Mouse (Mus musculus) A20 (cell line): ENCODE results near the gene Tex13a.

Experiments
- DNase-seq: peaks from one replicate; pipeline ENCODE4 v3.0.0-alpha.2; 2011; ENCODE audit warnings: low read depth, low spot score

Tex13a gene

DNA sequence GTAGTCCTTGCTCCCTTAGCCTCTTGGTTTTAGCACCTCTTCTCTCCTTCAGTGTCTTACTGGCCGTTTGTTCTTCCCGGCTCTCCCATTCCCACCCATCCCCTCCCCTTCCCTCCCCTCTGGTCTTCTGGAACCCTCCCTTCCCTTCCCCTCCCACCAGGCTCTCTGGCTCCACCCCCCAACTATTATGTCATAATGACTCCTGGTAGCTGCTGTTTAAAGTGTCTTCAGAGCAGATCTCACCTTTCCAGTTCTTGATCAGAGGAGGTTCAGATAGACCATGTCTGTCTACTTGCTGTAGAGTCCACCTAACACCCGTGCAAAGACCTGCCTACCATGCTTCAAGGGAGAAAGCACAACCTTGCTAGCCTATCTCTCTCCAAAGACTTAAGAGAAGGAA, at the start of gene Tex13a:
Tex13a (minus strand) TSS at position 101 of the 400 bp plus-strand sequence.
- no peak for DNase-seq

DNA sequence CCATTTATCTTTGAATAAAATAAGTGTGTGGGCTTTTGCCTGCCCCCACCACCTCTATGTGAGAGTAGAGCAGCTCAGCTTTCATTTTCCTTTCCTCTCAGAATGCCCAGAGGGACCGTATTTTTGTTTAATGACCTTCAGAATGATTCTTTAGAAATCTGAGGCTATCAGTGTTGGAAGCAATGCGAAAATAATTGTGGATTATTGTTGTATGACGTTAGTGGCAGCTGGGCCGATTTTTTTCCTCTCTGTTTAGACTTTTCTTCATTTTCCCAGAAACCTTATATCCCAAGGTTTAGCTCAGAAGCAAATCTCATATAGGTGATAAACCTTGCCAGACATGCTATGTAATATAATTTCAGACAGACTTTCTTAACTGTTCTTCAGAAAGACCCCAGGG, 25.2 kb upstream of the Tex13a start:
- no peak for DNase-seq

DNA sequence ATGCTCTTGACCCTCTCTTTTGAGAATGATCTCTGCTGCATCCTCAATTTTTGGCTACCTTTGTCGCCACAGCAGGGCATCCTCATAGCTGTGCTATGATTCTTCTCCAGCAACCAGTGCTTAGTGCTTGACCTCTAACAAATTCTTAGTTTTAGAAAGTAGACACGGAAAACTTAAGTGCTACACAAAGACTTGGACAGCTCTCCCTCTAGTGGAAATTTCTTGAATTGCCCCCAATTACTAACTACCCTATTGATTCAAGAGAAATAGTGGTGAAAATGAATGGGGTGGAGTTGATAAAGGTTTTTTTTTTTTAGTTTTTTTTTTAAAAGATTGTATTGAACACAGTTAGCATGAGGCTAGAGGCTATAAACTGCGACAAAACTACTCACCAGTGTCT, 39.2 kb downstream of the Tex13a start:
- DNase-seq, result peak; percentile 42
